ENCODE assay signal across 8 mouse cellular contexts in genomic region chr13:35967690-35968089, GRCm38 (mm10). TPM values are rescaled to one million over a fixed set of nuclear protein-coding genes. Genes with fewer than 3 reads are reported as not detected.
DNase-seq lines count a peak whose midpoint lies in the region; ATAC-seq and TF ChIP-seq lines count a peak whose summit lies in the region.

No protein-coding gene starts in this region.

- ATAC-seq in heart, embryonic 12.5 days (ENCODE audit: insufficient number of reproducible peaks, low FRiP score): 0 out of 2 replicates have a peak, but pooled peaks have one; percentile 24
- ATAC-seq in hindbrain, embryonic 13.5 days (ENCODE audit: low FRiP score): peak; percentile 30; the same call in 1 of the 2 replicates
- 0 out of 2 replicates have a peak, but pooled peaks have one; percentile 22 for ATAC-seq in midbrain, embryonic 13.5 days
- no peak for ATAC-seq in monocyte, adult 5-6 weeks (replicated peaks; ENCODE audit: insufficient number of reproducible peaks, low FRiP score, low TSS enrichment, poor library complexity, severe bottlenecking)

- peaks cover 14% of the 10 kb centered on the region for H3K4me1 ChIP-seq in heart, embryonic 12.5 days (replicated peaks)
- no peaks in the 10 kb centered on the region for H3K4me1 ChIP-seq in cortical plate, adult 2 months (ENCODE audit: control insufficient read depth, insufficient read depth, low read length)
- peaks cover 23% of the 10 kb centered on the region for H3K4me1 ChIP-seq in hindbrain, embryonic 13.5 days (replicated peaks)
- peaks cover 22% of the 10 kb centered on the region for H3K4me1 ChIP-seq in midbrain, embryonic 13.5 days (replicated peaks)

- DNase-seq in heart, adult 9 months (ENCODE audit: low spot score in 2 of 2): no peak
- DNase-seq in cerebellum, adult 9-10 months: no peak
- DNase-seq in layer of hippocampus, postnatal 36 days: no peak

- 4% methylated on average over 15 of the region's 15 CpGs for WGBS in heart, embryonic 12.5 days
- 5% methylated on average over 15 of the region's 15 CpGs for WGBS in hindbrain, embryonic 13.5 days
- 2% methylated on average over 15 of the region's 15 CpGs for WGBS in midbrain, embryonic 13.5 days

- H3K27ac ChIP-seq in heart, embryonic 12.5 days (ENCODE audit: poor library complexity, severe bottlenecking): no peak overlapping the region
- no peak overlapping the region for H3K27ac ChIP-seq in cortical plate, adult 2 months (ENCODE audit: insufficient read depth, low read length)
- no peak overlapping the region for H3K27ac ChIP-seq in hindbrain, embryonic 13.5 days
- no peak overlapping the region for H3K27ac ChIP-seq in midbrain, embryonic 13.5 days

- no peak for TF ChIP-seq CTCF in cortical plate, adult 2 months (IDR thresholded peaks at IDR 0.05; ENCODE audit: extremely low read depth, insufficient read depth, low read length)

- H3K36me3 ChIP-seq in heart, embryonic 12.5 days: no peaks in the 10 kb centered on the region
- H3K36me3 ChIP-seq in hindbrain, embryonic 13.5 days: no peaks in the 10 kb centered on the region
- no peaks in the 10 kb centered on the region for H3K36me3 ChIP-seq in midbrain, embryonic 13.5 days

- H3K9me3 ChIP-seq in heart, embryonic 12.5 days (replicated peaks): no peaks in the 10 kb centered on the region
- H3K9me3 ChIP-seq in hindbrain, embryonic 13.5 days: no peaks in the 10 kb centered on the region
- no peaks in the 10 kb centered on the region for H3K9me3 ChIP-seq in midbrain, embryonic 13.5 days

- peak overlapping the region; percentile 61 for H3K4me3 ChIP-seq in heart, embryonic 12.5 days
- peak overlapping the region; percentile 41 for H3K4me3 ChIP-seq in cortical plate, adult 2 months (ENCODE audit: insufficient read depth, low read length)
- H3K4me3 ChIP-seq in hindbrain, embryonic 13.5 days: peak overlapping the region; percentile 65
- peak overlapping the region; percentile 63 for H3K4me3 ChIP-seq in midbrain, embryonic 13.5 days (replicated peaks)

- peaks cover 5% of the 10 kb centered on the region; the same call in 1 of the 2 replicates for H3K27me3 ChIP-seq in heart, embryonic 12.5 days (replicated peaks)
- peaks cover 45% of the 10 kb centered on the region for H3K27me3 ChIP-seq in hindbrain, embryonic 13.5 days
- H3K27me3 ChIP-seq in midbrain, embryonic 13.5 days: peaks cover 40% of the 10 kb centered on the region

- TF ChIP-seq POLR2A in cortical plate, adult 2 months (IDR thresholded peaks at IDR 0.05; ENCODE audit: extremely low read depth, insufficient read depth, low read length): no peak

- peak overlapping the region; percentile 98 for H3K4me2 ChIP-seq in heart, embryonic 12.5 days
- peak overlapping the region; percentile 100 for H3K4me2 ChIP-seq in hindbrain, embryonic 13.5 days
- peak overlapping the region; percentile 98 for H3K4me2 ChIP-seq in midbrain, embryonic 13.5 days (replicated peaks)

- H3K9ac ChIP-seq in heart, embryonic 12.5 days: peak overlapping the region; percentile 77
- peak overlapping the region; percentile 72; the same call in 1 of the 2 replicates for H3K9ac ChIP-seq in hindbrain, embryonic 13.5 days
- no peak overlapping the region for H3K9ac ChIP-seq in midbrain, embryonic 13.5 days (replicated peaks)

RNA-seq across cellular contexts. Expression of gene Ppp1r3g, which starts 9.1 kb away (rescaled TPM):
- polyA plus RNA-seq in heart, embryonic 12.5 days (2016; fragmentation: Nextera tagmentation; extraction: Ambion mirVana): 6.8 and 7.7 TPM in 2 replicates
- polyA plus RNA-seq in cortical plate, adult 2 months (2012; rRNA removed): 11.9 and 12.0 TPM in 2 replicates
- 0.36 and 0.40 TPM in 2 replicates for polyA plus RNA-seq in hindbrain, embryonic 13.5 days (2015; fragmentation: Nextera tagmentation; extraction: Ambion mirVana)
- 0.47 and 0.66 TPM in 2 replicates for polyA plus RNA-seq in midbrain, embryonic 13.5 days (2015; fragmentation: Nextera tagmentation; extraction: Ambion mirVana)
- not detected in 3 replicates for total RNA-seq in monocyte, adult 5-6 weeks (2017)
- total RNA-seq in layer of hippocampus, postnatal 36 days (2021): 10 to 100 TPM; 10.7 to 13.6 TPM
